Mouse (Mus musculus): ENCODE measurements at regions not wholly inside any gene's neighbourhood (a gene's known extent, or its start where the extent isn't known, plus 50 kb on each side); places are given as distances from the start of the nearest gene placed in this dataset.

- no peak overlapping the region for H3K9ac ChIP-seq (ENCODE audit: low read depth, low read length)
Observed at GRCm38 (mm10) chr11:57958233-57958632, 50.6 kb upstream of the Larp1 start.

DNA sequence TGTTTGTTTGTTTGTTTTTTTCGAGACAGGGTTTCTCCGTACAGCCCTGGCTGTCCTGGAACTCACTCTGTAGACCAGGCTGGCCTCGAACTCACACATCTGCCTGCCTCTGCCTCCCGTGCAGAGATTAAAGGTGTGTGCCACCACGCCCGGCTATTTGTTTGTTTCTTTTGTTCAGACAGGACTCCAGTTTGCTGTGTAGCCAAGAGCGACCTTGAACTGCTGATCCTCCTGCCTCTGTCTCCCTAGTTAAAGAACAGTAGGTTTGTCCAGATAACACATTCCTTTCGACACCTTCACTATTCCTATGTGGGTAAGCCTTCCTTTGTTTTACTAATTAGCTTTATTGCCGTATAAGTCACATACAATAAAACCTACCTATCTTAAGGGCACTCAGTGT is 52.0 kb upstream of the Larp1 start:
- H3K27me3 ChIP-seq (ENCODE audit: control insufficient read depth, insufficient read depth, low read length), result no peaks in the 10 kb centered on the region
- H3K79me2 ChIP-seq (ENCODE audit: control insufficient read depth, insufficient read depth, low read length), result no peaks in the 10 kb centered on the region
- no peak overlapping the region for H3K27ac ChIP-seq (replicated peaks; ENCODE audit: insufficient read depth, low read depth, low read length)
- TF ChIP-seq CTCF (IDR thresholded peaks at IDR 0.05; ENCODE audit: low read depth, low read length), result no peak
- no peak for TF ChIP-seq POLR2A (IDR thresholded peaks at IDR 0.05; ENCODE audit: extremely low read depth, insufficient read depth, low read length)
- 67% methylated on average over 9 of the region's 9 CpGs for WGBS
- H3K36me3 ChIP-seq (ENCODE audit: control insufficient read depth, insufficient read depth, low read length), result no peaks in the 10 kb centered on the region
- H3K4me1 ChIP-seq (ENCODE audit: control insufficient read depth, insufficient read depth, low read length), result peaks cover 11% of the 10 kb centered on the region; the same call in 1 of the 2 replicates
- peak; percentile 47 for DNase-seq (ENCODE audit: extremely low read depth, low read depth, low spot score)
- no peak overlapping the region for H3K9ac ChIP-seq (ENCODE audit: low read depth, low read length)
- no peak overlapping the region for H3K4me3 ChIP-seq (ENCODE audit: insufficient read depth, low read depth, low read length)

More at GRCm38 (mm10) chr11:57958233-57958632, 50.6 kb upstream of the Larp1 start:
- peaks cover 12% of the 10 kb centered on the region; the same call in 1 of the 2 replicates for H3K4me1 ChIP-seq (ENCODE audit: control insufficient read depth, insufficient read depth, low read length)
- H3K4me3 ChIP-seq (ENCODE audit: insufficient read depth, low read depth, low read length), result no peak overlapping the region
- no peak for TF ChIP-seq CTCF (IDR thresholded peaks at IDR 0.05; ENCODE audit: low read depth, low read length)
- no peak for TF ChIP-seq POLR2A (IDR thresholded peaks at IDR 0.05; ENCODE audit: extremely low read depth, insufficient read depth, low read length)
- WGBS, result 87% methylated on average over 7 of the region's 7 CpGs
- H3K27ac ChIP-seq (replicated peaks; ENCODE audit: insufficient read depth, low read depth, low read length), result no peak overlapping the region
- no peaks in the 10 kb centered on the region for H3K27me3 ChIP-seq (ENCODE audit: control insufficient read depth, insufficient read depth, low read length)
- no peaks in the 10 kb centered on the region for H3K79me2 ChIP-seq (ENCODE audit: control insufficient read depth, insufficient read depth, low read length)
- no peaks in the 10 kb centered on the region for H3K36me3 ChIP-seq (ENCODE audit: control insufficient read depth, insufficient read depth, low read length)
- DNase-seq (ENCODE audit: extremely low read depth, low read depth, low spot score), result no peak

GRCm38 (mm10) chr11:57956076-57956475 is 52.8 kb upstream of the Larp1 start:
- TF ChIP-seq POLR2A (IDR thresholded peaks at IDR 0.05; ENCODE audit: extremely low read depth, insufficient read depth, low read length), result no peak
- Histone ChIP-seq H3K4me3 (ENCODE audit: insufficient read depth, low read depth, low read length) (no peak overlapping the region), H3K27ac (replicated peaks; ENCODE audit: insufficient read depth, low read depth, low read length) (no peak overlapping the region), H3K79me2 (ENCODE audit: control insufficient read depth, insufficient read depth, low read length) (no peaks in the 10 kb centered on the region), H3K4me1 (ENCODE audit: control insufficient read depth, insufficient read depth, low read length) (peaks cover 9% of the 10 kb centered on the region; the same call in 1 of the 2 replicates), H3K9ac (ENCODE audit: low read depth, low read length) (no peak overlapping the region), H3K36me3 (ENCODE audit: control insufficient read depth, insufficient read depth, low read length) (no peaks in the 10 kb centered on the region), H3K27me3 (ENCODE audit: control insufficient read depth, insufficient read depth, low read length) (no peaks in the 10 kb centered on the region)
- peak; percentile 99 for DNase-seq (ENCODE audit: extremely low read depth, low read depth, low spot score)
- whole genome bisulfite sequencing, result 23% methylated on average over 2 of the region's 2 CpGs

DNA sequence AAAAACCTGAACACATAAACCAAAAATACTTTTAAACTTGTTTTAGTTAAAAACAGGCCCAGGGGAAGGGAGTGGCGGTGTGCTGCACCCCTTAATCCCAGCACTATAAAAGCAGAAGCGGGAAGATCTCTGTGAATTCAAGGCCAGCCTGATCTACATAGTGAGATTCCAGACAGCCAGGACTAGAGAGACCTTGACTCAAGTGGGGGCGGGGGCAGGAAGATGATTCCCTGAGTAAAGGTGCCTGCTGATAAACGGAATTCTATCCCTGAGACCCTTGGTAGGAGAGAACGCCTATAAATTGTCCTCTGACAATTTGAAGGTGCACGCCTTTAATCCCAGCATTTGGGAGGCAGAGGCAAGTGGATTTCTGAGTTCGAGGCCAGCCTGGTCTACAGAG is 53.4 kb upstream of the Larp1 start:
- H3K27ac ChIP-seq (replicated peaks; ENCODE audit: insufficient read depth, low read depth, low read length), result no peak overlapping the region
- whole genome bisulfite sequencing, result 83% methylated on average over 7 of the region's 7 CpGs
- no peak overlapping the region for H3K9ac ChIP-seq (ENCODE audit: low read depth, low read length)

GRCm38 (mm10) chr11:57954510-57955184 is 54.2 kb upstream of the Larp1 start:
- 55% methylated on average over 10 of the region's 10 CpGs for WGBS
- peak; percentile 34 for DNase-seq (ENCODE audit: extremely low read depth, low read depth, low spot score)
- no peak overlapping the region for H3K4me3 ChIP-seq (ENCODE audit: insufficient read depth, low read depth, low read length)
- peaks cover 8% of the 10 kb centered on the region; the same call in 1 of the 2 replicates for H3K4me1 ChIP-seq (ENCODE audit: control insufficient read depth, insufficient read depth, low read length)
- no peaks in the 10 kb centered on the region for H3K27me3 ChIP-seq (ENCODE audit: control insufficient read depth, insufficient read depth, low read length)
- TF ChIP-seq CTCF (IDR thresholded peaks at IDR 0.05; ENCODE audit: low read depth, low read length) (no peak), POLR2A (IDR thresholded peaks at IDR 0.05; ENCODE audit: extremely low read depth, insufficient read depth, low read length) (no peak)
- H3K79me2 ChIP-seq (ENCODE audit: control insufficient read depth, insufficient read depth, low read length), result no peaks in the 10 kb centered on the region
- H3K36me3 ChIP-seq (ENCODE audit: control insufficient read depth, insufficient read depth, low read length), result no peaks in the 10 kb centered on the region
- H3K27ac ChIP-seq (replicated peaks; ENCODE audit: insufficient read depth, low read depth, low read length), result no peak overlapping the region
- no peak overlapping the region for H3K9ac ChIP-seq (ENCODE audit: low read depth, low read length)

More for the DNA sequence above, 53.4 kb upstream of the Larp1 start:
- Histone ChIP-seq H3K79me2 (ENCODE audit: control insufficient read depth, insufficient read depth, low read length) (no peaks in the 10 kb centered on the region), H3K4me1 (ENCODE audit: control insufficient read depth, insufficient read depth, low read length) (peaks cover 8% of the 10 kb centered on the region; the same call in 1 of the 2 replicates), H3K27me3 (ENCODE audit: control insufficient read depth, insufficient read depth, low read length) (no peaks in the 10 kb centered on the region), H3K4me3 (ENCODE audit: insufficient read depth, low read depth, low read length) (no peak overlapping the region), H3K36me3 (ENCODE audit: control insufficient read depth, insufficient read depth, low read length) (no peaks in the 10 kb centered on the region)
- no peak for TF ChIP-seq CTCF (IDR thresholded peaks at IDR 0.05; ENCODE audit: low read depth, low read length)
- no peak for TF ChIP-seq POLR2A (IDR thresholded peaks at IDR 0.05; ENCODE audit: extremely low read depth, insufficient read depth, low read length)
- DNase-seq (ENCODE audit: extremely low read depth, low read depth, low spot score), result no peak

DNA sequence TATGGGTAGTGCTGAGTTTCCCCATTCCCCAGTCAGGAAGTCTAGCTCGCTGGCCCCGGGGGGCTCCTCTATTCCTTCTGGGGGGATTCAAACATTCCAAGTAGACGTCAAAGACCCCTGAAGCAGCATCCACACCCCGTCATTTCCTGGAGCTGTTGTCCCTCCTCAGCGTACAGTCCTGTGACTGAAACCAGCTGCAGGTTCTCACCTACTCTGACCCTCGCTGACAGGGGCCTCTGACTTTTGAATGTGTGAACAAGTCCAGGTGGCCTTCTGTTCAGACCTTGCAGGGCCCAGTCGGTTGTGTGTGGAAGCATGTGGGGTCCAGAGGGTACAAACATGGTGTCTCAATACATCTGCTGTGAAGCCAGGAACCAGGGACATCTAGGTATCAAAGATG is 55.2 kb upstream of the Larp1 start:
- H3K4me3 ChIP-seq (ENCODE audit: insufficient read depth, low read depth, low read length), result no peak overlapping the region
- no peak for TF ChIP-seq CTCF (IDR thresholded peaks at IDR 0.05; ENCODE audit: low read depth, low read length)
- no peak for TF ChIP-seq POLR2A (IDR thresholded peaks at IDR 0.05; ENCODE audit: extremely low read depth, insufficient read depth, low read length)
- WGBS, result 86% methylated on average over 7 of the region's 7 CpGs
- H3K27me3 ChIP-seq (ENCODE audit: control insufficient read depth, insufficient read depth, low read length), result no peaks in the 10 kb centered on the region
- no peaks in the 10 kb centered on the region for H3K36me3 ChIP-seq (ENCODE audit: control insufficient read depth, insufficient read depth, low read length)
- DNase-seq (ENCODE audit: extremely low read depth, low read depth, low spot score), result no peak
- H3K4me1 ChIP-seq (ENCODE audit: control insufficient read depth, insufficient read depth, low read length), result peaks cover 8% of the 10 kb centered on the region; the same call in 1 of the 2 replicates
- H3K27ac ChIP-seq (replicated peaks; ENCODE audit: insufficient read depth, low read depth, low read length), result no peak overlapping the region
- no peak overlapping the region for H3K9ac ChIP-seq (ENCODE audit: low read depth, low read length)
- H3K79me2 ChIP-seq (ENCODE audit: control insufficient read depth, insufficient read depth, low read length), result no peaks in the 10 kb centered on the region

All from liver, adult 2 months (tissue).